Mouse (Mus musculus) mouse trophoblast stem cell (cell line): ENCODE data around the gene Krt13.

Source experiments
- in situ Hi-C, 2 experiments: fragments of 300-500 bp; cut with MseI, MboI; formaldehyde crosslinking; loops; 2 replicates in 1 of 2; 3 replicates in 1 of 2; pipeline ENCODE4 v1.15.1; 2025

Gene Krt13

DNA sequence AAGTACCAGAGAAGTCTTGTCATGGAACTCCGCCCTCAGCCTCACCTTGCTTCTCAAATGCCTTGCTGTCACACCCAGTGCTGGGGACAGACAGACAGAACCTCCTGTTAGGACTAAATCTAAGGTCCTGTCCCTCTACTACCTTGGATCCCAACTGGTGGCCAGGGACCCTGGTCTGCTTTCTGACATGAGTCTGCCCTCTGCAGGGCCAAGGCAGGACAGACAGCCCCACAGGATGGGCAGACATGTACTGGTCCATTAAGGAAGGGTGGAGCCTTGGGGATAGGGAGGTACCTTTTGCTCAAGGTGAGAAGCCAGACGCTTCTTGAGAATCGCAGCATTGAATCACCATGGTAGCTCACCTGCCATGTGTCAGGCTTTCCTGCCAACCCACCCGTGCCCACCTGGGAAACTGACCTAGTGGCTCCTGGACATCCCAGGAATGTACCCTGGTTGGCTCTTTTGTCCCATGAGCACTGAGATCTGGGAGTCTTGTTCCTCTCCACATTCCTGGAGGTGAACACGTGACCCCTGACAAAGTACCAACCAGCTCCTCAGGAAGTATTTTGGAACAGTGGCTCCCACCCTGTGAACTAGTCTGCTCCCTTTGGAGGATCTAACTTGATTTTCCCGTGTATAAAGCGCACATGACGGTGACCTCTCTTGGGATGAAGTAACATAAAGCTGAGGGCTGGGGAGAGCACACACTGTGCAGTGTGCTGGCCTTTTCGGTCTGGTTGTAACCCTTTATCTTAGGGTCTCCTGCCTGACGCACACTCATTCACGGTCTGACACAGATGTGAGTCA, 8.2 kb downstream of the Krt13 start:
- in situ Hi-C loops = no loop called here

DNA sequence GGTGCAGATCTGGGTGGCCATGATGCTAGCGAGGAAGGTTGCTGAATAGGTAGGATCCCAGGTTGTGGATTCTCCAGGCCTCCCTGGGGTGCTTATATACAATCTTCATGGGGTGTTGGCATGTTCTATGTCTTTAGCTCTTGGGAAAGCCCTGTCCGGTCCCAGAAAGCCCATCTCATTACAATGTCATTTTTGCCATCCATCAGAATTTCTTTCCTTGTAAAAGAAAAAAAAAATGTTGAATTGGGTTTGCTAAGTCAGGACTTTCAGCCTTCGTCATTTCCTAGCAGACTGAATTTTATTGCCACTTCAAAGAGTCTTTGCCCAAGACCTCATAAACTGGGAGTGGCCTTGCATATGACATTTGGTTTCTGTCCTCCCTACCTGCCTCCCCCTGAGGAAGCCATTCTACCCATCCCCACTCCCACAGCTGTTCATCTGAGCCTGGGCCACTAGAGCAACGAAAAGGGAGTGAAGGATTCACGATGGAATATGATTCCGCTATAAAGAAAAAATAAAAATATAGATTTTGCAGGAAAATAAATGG, 15.7 kb downstream of the Krt13 start, which contains the start of gene Krt36:
Gene Krt36 (minus strand): TSS at position 51 of the 547 bp plus-strand sequence.
- in situ Hi-C loops = no loop called here

DNA sequence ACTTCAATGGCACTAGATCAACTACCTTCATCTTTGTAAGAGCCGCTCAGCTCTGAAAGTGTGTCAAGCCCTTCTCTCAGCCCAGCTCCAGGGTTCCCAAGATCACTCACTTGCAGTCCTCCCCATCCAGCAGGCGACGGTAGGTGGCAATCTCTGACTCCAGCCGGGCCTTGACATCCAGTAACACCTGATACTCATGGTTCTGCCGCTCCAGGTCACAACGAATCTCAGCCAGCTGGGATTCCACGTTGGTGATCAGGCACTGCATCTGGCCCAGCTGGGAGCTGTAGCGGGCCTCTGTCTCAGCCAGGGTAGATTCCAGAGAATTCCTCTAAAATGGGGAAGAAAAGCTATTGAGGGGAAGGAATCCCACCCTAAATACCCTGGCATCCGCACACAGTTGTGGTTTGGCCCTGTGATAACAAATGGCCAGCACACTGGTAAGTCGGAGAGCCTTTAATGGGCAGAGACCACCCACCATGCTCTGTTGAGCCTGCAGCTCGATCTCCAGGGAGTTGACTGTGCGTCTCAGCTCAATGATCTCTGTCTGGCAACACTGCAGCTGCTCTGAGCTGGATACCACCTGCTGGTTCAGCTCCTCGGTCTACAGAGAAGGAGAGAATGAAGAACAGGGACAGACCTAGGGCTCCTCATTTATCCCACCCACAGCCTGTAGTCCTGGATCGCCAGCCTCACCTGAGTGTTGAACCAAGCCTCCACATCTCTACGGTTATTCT, 18.5 kb downstream of the Krt13 start:
- in situ Hi-C loops = no loop called here

DNA sequence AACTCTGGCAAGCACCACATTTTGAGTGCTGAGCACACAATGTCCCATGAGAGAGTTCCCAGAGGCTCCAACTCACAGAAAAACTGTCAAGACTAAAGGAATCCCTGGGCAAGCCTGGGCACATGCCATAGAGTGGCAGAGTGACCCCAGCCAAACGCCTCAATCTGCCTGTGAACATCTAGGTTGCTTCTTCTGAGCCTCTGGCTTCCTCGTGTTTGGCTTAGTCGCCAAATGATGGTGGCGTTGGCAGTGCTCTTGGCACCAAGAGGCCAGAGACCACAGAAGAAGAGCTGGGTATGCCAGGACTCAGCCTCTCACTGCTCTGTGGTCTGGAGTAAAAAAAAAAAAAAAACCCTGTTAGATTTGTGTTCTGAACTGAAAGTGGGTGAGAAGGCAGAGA, 21.0 kb downstream of the Krt13 start:
- in situ Hi-C loops = no loop called here

DNA sequence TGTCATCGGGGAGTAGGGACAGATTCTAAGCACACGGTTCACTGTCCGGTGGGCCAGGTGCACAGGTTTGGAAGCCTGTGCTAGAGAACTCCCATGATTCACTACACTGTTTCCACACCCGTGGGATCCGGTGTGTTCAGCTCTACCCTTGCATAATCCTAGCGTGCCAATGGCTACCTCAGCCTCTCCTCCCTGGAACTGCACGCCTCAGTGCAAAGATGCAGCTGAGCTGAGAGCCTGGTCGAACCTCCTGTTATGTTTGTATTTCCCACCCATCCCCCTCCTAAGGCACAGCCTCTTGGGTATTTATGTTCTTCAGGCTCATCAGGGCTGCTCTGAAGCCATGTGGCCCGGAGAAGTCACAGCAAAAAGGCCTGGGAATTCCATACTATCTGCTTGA, 23.5 kb downstream of the Krt13 start:
- in situ Hi-C loops = no loop called here

DNA sequence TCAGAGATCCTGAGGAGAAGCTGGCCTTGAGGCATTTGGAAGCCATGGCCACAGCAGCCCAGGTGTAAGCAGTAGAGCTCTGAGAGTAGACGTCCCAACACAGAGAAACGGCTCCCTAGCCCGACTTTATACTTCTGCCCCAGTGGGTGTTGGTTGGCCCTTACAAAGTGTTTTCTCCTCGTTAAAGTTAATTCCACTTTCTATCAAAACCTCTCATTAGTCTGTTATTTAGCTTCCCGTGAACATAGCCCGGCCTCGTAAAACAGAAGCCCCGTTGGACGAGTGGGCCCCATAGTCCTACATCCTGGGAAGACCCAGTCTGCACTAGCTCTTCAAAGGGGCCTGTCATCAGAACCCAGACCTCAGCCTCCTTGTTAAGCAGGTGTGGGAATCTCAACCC, 25.2 kb downstream of the Krt13 start, which contains the start of gene Krt35:
Gene Krt35 (minus strand): TSS at position 101 of the 400 bp plus-strand sequence.
- in situ Hi-C loops = no loop called here

DNA sequence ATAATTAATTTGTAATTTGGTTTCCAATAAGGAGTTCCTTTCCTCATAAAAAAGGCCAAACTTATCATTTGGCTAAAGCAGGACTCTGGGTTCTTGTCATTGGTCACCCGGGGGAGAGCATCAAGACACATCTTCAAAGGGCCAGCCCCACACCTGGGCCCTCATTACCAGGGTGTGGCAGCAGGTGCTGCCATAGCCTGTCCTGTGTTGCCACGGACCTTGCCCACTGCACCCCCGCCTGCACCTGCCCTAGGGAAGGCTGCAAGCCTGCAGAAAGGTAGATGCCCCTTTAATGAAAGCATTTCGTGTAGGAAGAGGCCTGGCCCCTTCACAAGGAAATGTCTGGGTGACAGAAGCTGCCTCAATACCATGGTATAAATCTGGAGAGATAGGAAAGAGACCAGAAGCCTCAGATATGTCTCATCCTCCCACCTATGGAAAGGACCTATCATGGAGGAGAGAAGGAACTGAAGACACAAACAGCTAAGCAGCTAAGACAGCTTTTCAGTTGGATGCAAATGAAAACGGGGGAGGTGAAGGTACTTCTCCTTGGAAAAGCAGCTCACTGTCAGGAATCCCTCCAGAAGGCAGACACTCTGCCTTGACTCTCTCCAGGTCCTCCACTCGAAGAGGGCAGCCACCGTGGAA, 32.9 kb downstream of the Krt13 start:
- in situ Hi-C loops = no loop called here

DNA sequence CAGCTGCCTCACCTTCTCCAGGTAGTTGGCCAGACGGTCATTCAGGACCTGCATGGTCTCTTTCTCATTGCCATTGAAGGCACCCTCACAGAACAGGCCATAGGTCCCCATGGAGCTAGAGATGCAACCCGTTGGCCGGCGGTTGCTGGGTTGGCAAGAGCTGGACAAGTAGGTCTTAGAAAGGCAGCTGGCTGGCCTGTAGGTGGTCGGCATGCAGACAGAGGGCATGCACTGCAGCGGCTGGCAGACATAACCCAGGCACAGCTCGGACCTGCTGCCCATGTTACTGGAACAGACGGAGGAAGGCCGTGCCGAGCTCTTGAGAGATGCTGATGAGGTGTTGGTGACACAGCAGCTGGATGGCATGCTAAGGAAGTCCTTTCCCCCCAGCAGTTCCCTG, 33.5 kb downstream of the Krt13 start, which contains the start of gene Krt32:
Gene Krt32 (minus strand): TSS at position 366 of the 400 bp plus-strand sequence.
- in situ Hi-C loops = no loop called here

DNA sequence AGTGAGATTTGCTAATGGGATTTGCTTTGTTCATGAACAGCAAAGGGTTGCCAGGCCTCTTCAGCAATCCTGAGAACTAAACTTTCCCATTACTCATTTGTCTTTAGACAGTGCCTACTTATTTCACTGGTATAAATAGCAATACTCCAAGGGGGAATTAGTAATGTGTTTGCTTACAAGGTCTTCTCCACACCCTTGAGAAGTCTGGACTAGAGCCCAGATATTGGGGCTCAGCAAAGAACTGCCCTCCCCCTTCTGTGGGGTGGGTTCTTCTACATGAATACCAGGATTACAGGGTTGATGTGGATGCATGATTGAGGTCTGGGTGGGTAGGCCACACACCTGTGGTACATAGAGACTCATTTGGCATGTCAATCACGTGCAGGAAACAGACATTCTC, 47.5 kb downstream of the Krt13 start:
- in situ Hi-C loops = loop anchor here in 1 of 2 experiments (10.0 kb wide), 1 partner anchor 211 kb away; no protein-coding TSS in a partner anchor
